Mouse (Mus musculus): ENCODE results near the gene Neurl1a. TPM values are rescaled to one million over a fixed set of nuclear protein-coding genes. Genes with fewer than 3 reads are reported as not detected.
A peak's percentile ranks its signal among the peaks of the same experiment; 100 is the strongest.
"Not testable (repeated sequence)": the region's sequence is repeated elsewhere in the genome, so short reads cannot be mapped to it uniquely, and the experiment has no call there.

Gene Neurl1a
- polyA plus RNA-seq, 1 experiment from 2014 or later = 4.5 TPM

DNA sequence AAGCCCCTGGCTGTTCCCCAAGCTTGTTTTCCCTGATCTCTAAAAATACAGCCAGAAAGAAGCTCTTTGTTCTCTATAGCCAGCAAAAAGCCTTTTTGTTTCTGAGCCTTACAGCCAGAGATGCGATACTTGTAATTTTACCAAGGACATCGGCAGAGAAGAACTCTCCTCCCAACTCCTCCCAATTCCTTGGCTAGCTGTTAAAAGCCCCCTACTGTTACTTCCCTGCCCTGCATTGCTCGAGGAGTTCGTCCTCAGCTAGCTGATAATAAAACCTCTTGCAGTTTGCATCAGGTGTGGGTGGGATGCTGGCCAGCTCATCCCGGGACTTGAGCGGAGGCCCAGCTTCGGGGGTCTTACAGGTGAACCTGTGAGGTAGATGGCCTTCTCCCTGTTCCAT is 39.0 kb upstream of the Neurl1a start:
- DNase-seq (ENCODE audit: low spot score); H3K9ac ChIP-seq (ENCODE audit: low read depth, low read length); H3K27ac ChIP-seq (ENCODE audit: low read depth, low read length); ATAC-seq (replicated peaks; ENCODE audit: low FRiP score); H3K36me3 ChIP-seq (ENCODE audit: control insufficient read depth, insufficient read depth, low read length); H3K4me3 ChIP-seq (ENCODE audit: low read depth, low read length); H3K9me3 ChIP-seq (ENCODE audit: control insufficient read depth, low read length); H3K4me2 ChIP-seq: not testable (repeated sequence)
- Histone ChIP-seq H3K27me3 (replicated peaks; ENCODE audit: control insufficient read depth, insufficient read depth, low read length) (peaks cover 16% of the 10 kb centered on the region), H3K4me1 (replicated peaks; ENCODE audit: control insufficient read depth, insufficient read depth, low read length) (peaks cover 19% of the 10 kb centered on the region)
- 39% methylated on average over 7 of the region's 7 CpGs for whole genome bisulfite sequencing

DNA sequence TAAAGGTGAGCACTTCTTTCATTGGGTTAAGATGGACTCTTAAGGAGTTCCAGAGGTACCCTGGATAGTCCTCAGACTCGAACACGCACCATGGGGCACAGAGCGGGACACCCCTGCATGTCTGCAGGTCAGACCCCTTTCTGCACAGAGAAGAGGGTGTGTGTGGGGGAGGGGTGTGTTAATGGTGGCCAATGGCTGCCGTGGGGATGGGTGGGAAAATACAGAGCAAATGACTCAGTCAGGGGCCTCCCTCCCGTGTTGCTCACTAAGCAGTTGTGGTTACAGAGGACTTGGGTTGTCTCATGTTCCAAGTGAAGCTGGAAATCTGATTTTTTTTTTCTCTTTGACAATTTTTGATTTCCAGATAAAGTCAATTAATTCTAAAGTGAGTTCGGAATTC is 36.2 kb upstream of the Neurl1a start:
- H3K27me3 ChIP-seq (replicated peaks; ENCODE audit: control insufficient read depth, insufficient read depth, low read length) = peaks cover 19% of the 10 kb centered on the region
- no peaks in the 10 kb centered on the region for H3K9me3 ChIP-seq (ENCODE audit: control insufficient read depth, low read length)
- no peak overlapping the region for H3K4me3 ChIP-seq (ENCODE audit: low read depth, low read length)
- H3K36me3 ChIP-seq (ENCODE audit: control insufficient read depth, insufficient read depth, low read length) = no peaks in the 10 kb centered on the region
- ATAC-seq (replicated peaks; ENCODE audit: low FRiP score) (no peak), DNase-seq (ENCODE audit: low spot score) (no peak)
- no peak overlapping the region for H3K27ac ChIP-seq (ENCODE audit: low read depth, low read length)
- no peak overlapping the region for H3K4me2 ChIP-seq
- H3K9ac ChIP-seq (ENCODE audit: low read depth, low read length) = no peak overlapping the region
- WGBS = 68% methylated on average over 6 of the region's 6 CpGs
- H3K4me1 ChIP-seq (replicated peaks; ENCODE audit: control insufficient read depth, insufficient read depth, low read length) = peaks cover 7% of the 10 kb centered on the region

DNA sequence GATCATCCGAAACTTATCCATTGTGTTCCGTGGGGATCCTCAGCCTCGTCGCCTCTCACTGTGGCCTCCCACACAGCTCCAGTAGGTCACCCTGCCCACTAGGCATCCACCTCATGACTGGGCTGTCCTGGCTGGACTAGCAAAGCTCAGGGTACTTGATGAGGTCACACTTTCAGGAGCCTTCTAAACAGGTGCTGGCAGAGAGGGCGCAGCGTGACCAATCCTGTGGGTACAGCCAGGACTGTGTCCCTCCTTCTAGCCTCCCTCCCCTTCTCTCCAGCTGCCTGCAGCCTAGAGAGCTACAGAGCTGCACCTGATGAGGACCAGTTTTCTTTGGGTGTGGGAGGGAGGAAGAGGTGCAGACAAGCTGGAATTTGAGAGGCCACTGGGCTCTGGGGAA is 34.5 kb upstream of the Neurl1a start, which contains the start of gene Calhm1:
Calhm1 (minus strand) TSS at position 101 of the 400 bp plus-strand sequence.
- Histone ChIP-seq H3K36me3 (ENCODE audit: control insufficient read depth, insufficient read depth, low read length) (no peaks in the 10 kb centered on the region), H3K4me1 (replicated peaks; ENCODE audit: control insufficient read depth, insufficient read depth, low read length) (no peaks in the 10 kb centered on the region), H3K27ac (ENCODE audit: low read depth, low read length) (no peak within 1 kb of the TSS), H3K27me3 (replicated peaks; ENCODE audit: control insufficient read depth, insufficient read depth, low read length) (peaks cover 9% of the 10 kb centered on the region; the same call in 1 of the 2 replicates), H3K4me3 (ENCODE audit: low read depth, low read length) (no peak within 1 kb of the TSS), H3K4me2 (no peak within 1 kb of the TSS), H3K9ac (ENCODE audit: low read depth, low read length) (no peak within 1 kb of the TSS), H3K9me3 (ENCODE audit: control insufficient read depth, low read length) (no peaks in the 10 kb centered on the region)
- 87% methylated on average over 6 of the region's 6 CpGs for WGBS
- ATAC-seq (replicated peaks; ENCODE audit: low FRiP score) (no peak), DNase-seq (ENCODE audit: low spot score) (no peak)

DNA sequence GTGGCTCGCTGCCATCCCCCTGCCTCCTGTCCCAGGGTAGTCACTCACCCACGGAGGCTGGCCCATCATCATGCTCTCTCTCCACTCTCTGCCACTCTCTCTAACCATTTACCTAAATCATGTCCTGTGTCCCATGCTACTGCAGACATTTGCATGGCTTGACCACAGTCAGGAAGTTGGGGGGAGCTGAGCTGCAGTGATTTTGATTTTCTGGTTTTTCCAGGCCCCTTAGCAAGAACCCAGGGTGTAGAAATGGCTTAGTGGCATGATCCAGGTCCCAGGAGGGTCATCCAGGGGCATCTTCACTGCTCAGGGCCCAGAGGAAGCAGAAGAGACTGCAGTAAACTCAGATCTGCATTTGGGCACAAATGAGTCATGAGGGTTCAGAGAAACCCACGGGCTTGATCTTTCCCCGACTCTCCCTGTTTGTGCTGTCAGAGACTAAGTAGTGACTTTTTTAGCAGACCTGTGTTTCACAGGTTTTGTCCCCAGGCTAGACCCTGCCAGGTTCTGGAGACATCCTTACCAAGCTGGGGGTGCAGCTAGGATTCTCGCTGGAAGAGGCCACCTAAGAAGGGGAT is 30.3 kb upstream of the Neurl1a start:
- no peak for ATAC-seq (replicated peaks; ENCODE audit: low FRiP score)
- DNase-seq (ENCODE audit: low spot score) = no peak
- no peaks in the 10 kb centered on the region for H3K4me1 ChIP-seq (replicated peaks; ENCODE audit: control insufficient read depth, insufficient read depth, low read length)
- no peaks in the 10 kb centered on the region for H3K36me3 ChIP-seq (ENCODE audit: control insufficient read depth, insufficient read depth, low read length)
- no peak overlapping the region for H3K27ac ChIP-seq (ENCODE audit: low read depth, low read length)
- H3K9ac ChIP-seq (ENCODE audit: low read depth, low read length) = no peak overlapping the region
- peaks cover 20% of the 10 kb centered on the region for H3K27me3 ChIP-seq (replicated peaks; ENCODE audit: control insufficient read depth, insufficient read depth, low read length)
- no peaks in the 10 kb centered on the region for H3K9me3 ChIP-seq (ENCODE audit: control insufficient read depth, low read length)
- 69% methylated on average over 5 of the region's 5 CpGs for WGBS
- H3K4me3 ChIP-seq (ENCODE audit: low read depth, low read length) = no peak overlapping the region
- H3K4me2 ChIP-seq = no peak overlapping the region

DNA sequence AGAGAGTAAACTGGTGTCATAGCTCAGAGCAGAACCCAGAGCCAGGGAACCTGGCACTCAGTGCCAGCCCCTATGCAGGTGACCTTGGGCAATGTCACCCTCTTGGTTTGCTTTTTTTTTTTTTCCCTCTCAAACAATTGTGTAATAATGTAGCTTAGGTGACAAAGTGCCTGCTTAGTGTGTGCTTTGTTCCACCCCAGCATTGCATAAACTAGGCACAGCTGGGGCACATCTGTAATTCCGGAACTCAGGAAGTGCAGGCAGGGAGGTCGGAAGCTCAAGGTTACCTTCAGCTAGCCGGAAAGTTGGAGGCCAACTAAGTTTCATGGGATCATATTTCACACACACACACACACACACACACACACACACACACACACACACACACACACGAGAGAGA is 28.8 kb upstream of the Neurl1a start:
- H3K27me3 ChIP-seq (replicated peaks; ENCODE audit: control insufficient read depth, insufficient read depth, low read length) = peaks cover 17% of the 10 kb centered on the region
- no peak overlapping the region for H3K9ac ChIP-seq (ENCODE audit: low read depth, low read length)
- ATAC-seq (replicated peaks; ENCODE audit: low FRiP score) = no peak
- H3K36me3 ChIP-seq (ENCODE audit: control insufficient read depth, insufficient read depth, low read length) = no peaks in the 10 kb centered on the region
- no peak overlapping the region for H3K4me3 ChIP-seq (ENCODE audit: low read depth, low read length)
- H3K27ac ChIP-seq (ENCODE audit: low read depth, low read length) = no peak overlapping the region
- H3K9me3 ChIP-seq (ENCODE audit: control insufficient read depth, low read length) = no peaks in the 10 kb centered on the region
- H3K4me2 ChIP-seq = no peak overlapping the region
- 39% methylated on average over 4 of the region's 4 CpGs for WGBS
- DNase-seq (ENCODE audit: low spot score) = no peak
- H3K4me1 ChIP-seq (replicated peaks; ENCODE audit: control insufficient read depth, insufficient read depth, low read length) = no peaks in the 10 kb centered on the region

DNA sequence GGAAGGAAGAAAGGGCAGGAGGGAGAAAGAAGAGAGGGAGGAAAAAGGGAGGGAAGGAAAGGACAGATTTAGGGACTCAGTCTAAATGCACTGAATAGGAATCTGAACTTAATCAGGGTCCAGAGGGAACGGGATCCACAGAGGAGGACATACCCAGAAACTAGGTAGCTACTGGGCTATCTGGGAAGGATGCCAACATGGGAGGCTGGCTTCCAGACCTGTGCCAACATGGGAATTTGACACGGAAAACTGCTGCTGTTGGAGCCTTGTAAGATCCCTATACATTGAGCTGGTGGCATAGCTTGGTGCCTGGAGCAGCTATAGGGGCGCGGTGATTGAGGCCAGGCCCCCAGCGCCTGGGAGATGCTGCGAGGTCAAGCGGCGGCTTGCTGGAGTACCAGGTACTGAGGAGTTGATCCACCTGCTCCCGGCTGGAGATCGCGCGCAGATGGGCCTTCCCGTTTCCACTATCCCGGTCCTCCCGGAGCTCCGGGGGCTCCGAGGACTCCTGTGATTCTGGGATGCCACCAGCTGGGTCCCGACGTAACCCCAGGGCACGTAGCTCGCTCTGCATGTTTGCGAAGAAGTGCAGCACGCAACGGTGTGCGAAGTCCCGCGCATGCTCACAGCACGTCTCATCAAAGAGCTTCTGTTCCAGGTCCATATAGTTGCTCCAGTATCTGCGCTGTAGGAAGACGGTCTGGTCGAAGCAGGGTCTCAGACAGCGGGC is 27.1 kb upstream of the Neurl1a start:
- Histone ChIP-seq H3K9ac (ENCODE audit: low read depth, low read length) (0 out of 2 replicates have a peak overlapping the region, but pooled peaks have one; percentile 20), H3K9me3 (ENCODE audit: control insufficient read depth, low read length) (no peaks in the 10 kb centered on the region), H3K4me1 (replicated peaks; ENCODE audit: control insufficient read depth, insufficient read depth, low read length) (no peaks in the 10 kb centered on the region), H3K27me3 (replicated peaks; ENCODE audit: control insufficient read depth, insufficient read depth, low read length) (peaks cover 17% of the 10 kb centered on the region), H3K4me2 (peak overlapping the region; percentile 52), H3K36me3 (ENCODE audit: control insufficient read depth, insufficient read depth, low read length) (no peaks in the 10 kb centered on the region), H3K4me3 (ENCODE audit: low read depth, low read length) (peak overlapping the region; percentile 23), H3K27ac (ENCODE audit: low read depth, low read length) (no peak overlapping the region)
- DNase-seq (ENCODE audit: low spot score) = no peak
- 24% methylated on average over 32 of the region's 32 CpGs for WGBS
- ATAC-seq (replicated peaks; ENCODE audit: low FRiP score) = no peak

DNA sequence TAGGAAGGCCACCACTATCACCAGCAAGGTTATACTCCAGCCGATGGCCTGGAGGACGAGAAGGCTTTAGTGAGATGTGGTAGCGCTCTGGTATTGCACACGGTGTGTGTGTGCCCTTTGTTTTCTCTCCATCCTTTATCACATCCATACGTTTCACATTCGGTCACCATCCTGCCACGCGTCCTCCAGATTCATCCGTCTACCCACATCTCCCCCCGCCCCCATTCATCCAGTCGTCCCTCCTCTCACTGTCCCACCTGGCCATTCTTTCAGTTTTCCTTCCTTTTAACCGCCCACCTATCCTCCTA is 26.6 kb upstream of the Neurl1a start:
- no peaks in the 10 kb centered on the region for H3K9me3 ChIP-seq (ENCODE audit: control insufficient read depth, low read length)
- no peak overlapping the region for H3K4me3 ChIP-seq (ENCODE audit: low read depth, low read length)
- peaks cover 15% of the 10 kb centered on the region for H3K27me3 ChIP-seq (replicated peaks; ENCODE audit: control insufficient read depth, insufficient read depth, low read length)
- DNase-seq (ENCODE audit: low spot score) (no peak), ATAC-seq (replicated peaks; ENCODE audit: low FRiP score) (no peak)
- H3K9ac ChIP-seq (ENCODE audit: low read depth, low read length) = no peak overlapping the region
- WGBS = 61% methylated on average over 12 of the region's 12 CpGs
- H3K27ac ChIP-seq (ENCODE audit: low read depth, low read length) = no peak overlapping the region
- peak overlapping the region; percentile 52 for H3K4me2 ChIP-seq
- no peaks in the 10 kb centered on the region for H3K4me1 ChIP-seq (replicated peaks; ENCODE audit: control insufficient read depth, insufficient read depth, low read length)
- H3K36me3 ChIP-seq (ENCODE audit: control insufficient read depth, insufficient read depth, low read length) = no peaks in the 10 kb centered on the region

DNA sequence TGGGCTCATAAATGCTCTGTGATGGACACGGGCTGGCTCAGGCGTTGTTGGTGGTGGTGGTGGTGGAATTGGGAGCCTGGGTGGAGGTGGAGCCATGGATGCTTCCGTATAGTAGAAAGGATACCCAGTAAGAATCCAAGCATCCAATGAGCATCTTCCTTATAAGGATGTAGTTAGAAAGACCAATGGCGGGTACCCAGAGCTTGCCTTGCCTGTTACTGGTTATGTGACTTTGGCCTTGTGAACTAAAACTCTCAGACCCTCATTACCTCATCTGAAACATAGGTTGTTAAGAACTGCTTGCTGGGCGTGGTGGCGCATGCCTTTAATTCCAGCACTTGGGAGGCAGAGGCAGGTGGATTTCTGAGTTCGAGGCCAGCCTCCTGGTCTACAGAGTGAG is 24.9 kb upstream of the Neurl1a start:
- H3K36me3 ChIP-seq (ENCODE audit: control insufficient read depth, insufficient read depth, low read length) = no peaks in the 10 kb centered on the region
- H3K4me1 ChIP-seq (replicated peaks; ENCODE audit: control insufficient read depth, insufficient read depth, low read length) = no peaks in the 10 kb centered on the region
- no peak overlapping the region for H3K27ac ChIP-seq (ENCODE audit: low read depth, low read length)
- H3K27me3 ChIP-seq (replicated peaks; ENCODE audit: control insufficient read depth, insufficient read depth, low read length) = peaks cover 15% of the 10 kb centered on the region
- no peak overlapping the region for H3K9ac ChIP-seq (ENCODE audit: low read depth, low read length)
- H3K4me2 ChIP-seq = no peak overlapping the region
- H3K4me3 ChIP-seq (ENCODE audit: low read depth, low read length) = no peak overlapping the region
- ATAC-seq (replicated peaks; ENCODE audit: low FRiP score) (no peak), DNase-seq (ENCODE audit: low spot score) (no peak)
- WGBS = 74% methylated on average over 7 of the region's 7 CpGs
- no peaks in the 10 kb centered on the region for H3K9me3 ChIP-seq (ENCODE audit: control insufficient read depth, low read length)

DNA sequence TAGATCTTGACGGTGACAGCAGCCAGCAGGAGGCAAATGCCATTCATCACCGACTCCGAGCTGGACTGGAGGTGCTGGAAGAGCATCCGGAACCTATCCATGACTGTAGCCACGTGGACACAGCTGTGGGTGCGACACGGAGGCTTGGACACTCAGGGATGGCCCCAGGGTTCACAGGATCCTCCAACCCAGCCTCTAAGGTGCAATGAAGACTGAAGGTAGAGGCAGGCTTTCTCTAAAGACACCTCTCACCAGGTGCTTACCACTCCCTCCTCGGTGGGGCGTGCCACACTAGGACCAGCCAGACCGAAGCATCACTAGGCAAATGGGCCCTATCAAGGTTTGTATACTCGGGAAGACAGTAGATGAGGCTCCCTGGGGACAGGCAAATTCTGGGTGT is 21.0 kb upstream of the Neurl1a start, which contains the start of gene Calhm3:
Calhm3 (minus strand) TSS at position 101 of the 400 bp plus-strand sequence.
- Histone ChIP-seq H3K4me2 (no peak within 1 kb of the TSS), H3K4me3 (ENCODE audit: low read depth, low read length) (no peak within 1 kb of the TSS), H3K9ac (ENCODE audit: low read depth, low read length) (no peak within 1 kb of the TSS), H3K36me3 (ENCODE audit: control insufficient read depth, insufficient read depth, low read length) (no peaks in the 10 kb centered on the region), H3K27me3 (replicated peaks; ENCODE audit: control insufficient read depth, insufficient read depth, low read length) (no peaks in the 10 kb centered on the region), H3K4me1 (replicated peaks; ENCODE audit: control insufficient read depth, insufficient read depth, low read length) (no peaks in the 10 kb centered on the region), H3K27ac (ENCODE audit: low read depth, low read length) (no peak within 1 kb of the TSS), H3K9me3 (ENCODE audit: control insufficient read depth, low read length) (no peaks in the 10 kb centered on the region)
- WGBS = 70% methylated on average over 11 of the region's 11 CpGs
- ATAC-seq (replicated peaks; ENCODE audit: low FRiP score) = no peak
- no peak for DNase-seq (ENCODE audit: low spot score)
